Mouse (Mus musculus): ENCODE data around the gene 9530053A07Rik. TPM values are rescaled to one million over a fixed set of nuclear protein-coding genes. Genes with fewer than 3 reads are reported as not detected.
"Not testable (repeated sequence)": the region's sequence is repeated elsewhere in the genome, so short reads cannot be mapped to it uniquely, and the experiment has no call there.

Gene 9530053A07Rik
- total and polyA plus RNA-seq, 3 experiments = not detected

DNA sequence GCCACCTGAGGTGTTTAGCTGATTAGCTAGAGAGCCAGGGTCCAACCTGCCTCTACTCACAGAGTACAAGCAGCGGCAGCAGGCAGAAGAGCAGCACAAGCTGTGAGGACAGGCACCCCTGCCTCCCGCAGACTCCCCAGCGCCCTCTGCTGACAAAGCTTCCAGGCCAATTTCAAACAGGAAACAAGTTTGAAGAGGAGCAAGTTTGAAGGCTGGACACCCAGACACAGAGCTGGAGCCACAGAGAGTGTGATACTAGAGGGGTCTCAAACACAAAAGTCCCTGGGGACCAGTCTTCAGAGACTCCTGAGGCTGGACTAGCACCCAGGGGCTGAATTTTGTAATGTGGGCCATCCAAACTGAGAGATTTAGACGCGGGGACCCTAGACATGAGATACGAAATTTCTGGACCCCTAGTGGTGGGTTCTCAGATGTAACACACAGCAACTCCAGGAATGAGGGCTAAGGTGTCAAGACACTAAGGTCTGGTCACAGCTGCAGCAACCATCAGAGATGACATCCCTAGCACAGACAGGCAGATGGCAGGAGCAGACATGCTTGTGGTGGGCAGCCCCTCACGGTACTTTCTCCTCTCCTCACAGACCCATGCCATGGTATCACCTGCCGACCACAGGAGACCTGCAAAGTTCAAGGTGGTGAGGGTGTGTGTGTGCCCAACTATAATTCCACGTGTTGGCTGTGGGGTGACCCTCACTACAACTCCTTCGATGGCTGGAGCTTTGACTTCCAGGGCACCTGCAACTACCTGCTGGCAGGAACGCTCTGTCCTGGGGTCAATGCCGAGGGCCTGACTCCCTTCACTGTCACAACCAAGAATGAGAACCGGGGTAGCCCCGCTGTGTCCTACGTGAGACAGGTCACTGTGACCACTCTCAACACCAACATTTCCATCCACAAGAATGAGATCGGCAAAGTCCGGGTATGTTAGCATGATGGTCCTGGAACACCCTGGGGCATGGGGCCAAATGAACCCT lies 28.4 kb upstream of the 9530053A07Rik start:
- Histone ChIP-seq H3K36me3 (ENCODE audit: control insufficient read depth in 1 of 2, insufficient read depth in 2 of 2, low read length in 2 of 2) (no peaks in the 10 kb centered on the region), H3K79me2 (ENCODE audit: control insufficient read depth, insufficient read depth, low read length, poor library complexity) (no peaks in the 10 kb centered on the region), H3K4me3 (ENCODE audit: control insufficient read depth in 1 of 2, insufficient read depth in 1 of 2, low read depth in 2 of 2, low read length in 2 of 2) (no peak overlapping the region), H3K9me3 (replicated peaks; ENCODE audit: insufficient read depth, low read length) (no peaks in the 10 kb centered on the region), H3K4me1 (ENCODE audit: control insufficient read depth in 1 of 2, insufficient read depth in 2 of 2, low read length in 2 of 2) (no peaks in the 10 kb centered on the region), H3K27ac (ENCODE audit: control insufficient read depth, low read depth, low read length) (no peak overlapping the region), H3K27me3 (ENCODE audit: control insufficient read depth in 1 of 2, insufficient read depth in 2 of 2, low read length in 2 of 2) (no peaks in the 10 kb centered on the region), H3K9ac (ENCODE audit: control insufficient read depth, low read depth, low read length, poor library complexity, severe bottlenecking) (no peak overlapping the region)
- TF ChIP-seq ELF1 (IDR thresholded peaks at IDR 0.05; ENCODE audit: low read depth, low read length) (no peak), KAT2A (conservative IDR thresholded peaks at IDR 0.05; ENCODE audit: low read depth, low read length) (no peak), CTCF (IDR thresholded peaks at IDR 0.05 in 2 of 3, conservative IDR thresholded peaks at IDR 0.05 in 1 of 3; ENCODE audit: control insufficient read depth in 1 of 3, insufficient read depth in 1 of 3, low read depth in 2 of 3, low read length in 3 of 3, poor library complexity in 1 of 3, severe bottlenecking in 1 of 3) (peak in 2 of 3 experiments; percentile 25 to 35; a peak in 5 of 6 replicates), SMC3 (IDR thresholded peaks at IDR 0.05; ENCODE audit: low read depth, low read length) (0 out of 2 replicates have a peak, but pooled peaks have one; percentile 30), UBTF (IDR thresholded peaks at IDR 0.05; ENCODE audit: borderline replicate concordance, insufficient read depth, low read depth, low read length) (no peak), CHD2 (IDR thresholded peaks at IDR 0.05; ENCODE audit: low read length) (no peak), USF1 (IDR thresholded peaks at IDR 0.05; ENCODE audit: low read depth, low read length) (no peak), CHD1 (IDR thresholded peaks at IDR 0.05; ENCODE audit: low read depth, low read length) (no peak)
- DNase-seq (ENCODE audit: low read depth, low spot score) = no peak

- not testable (repeated sequence) for H3K36me3 ChIP-seq (ENCODE audit: control insufficient read depth in 1 of 2, insufficient read depth in 2 of 2, low read length in 2 of 2); H3K4me3 ChIP-seq (ENCODE audit: control insufficient read depth in 1 of 2, insufficient read depth in 1 of 2, low read depth in 2 of 2, low read length in 2 of 2); H3K9ac ChIP-seq (ENCODE audit: control insufficient read depth, low read depth, low read length, poor library complexity, severe bottlenecking); DNase-seq (ENCODE audit: low read depth, low spot score); H3K4me1 ChIP-seq (ENCODE audit: control insufficient read depth in 1 of 2, insufficient read depth in 2 of 2, low read length in 2 of 2); H3K27me3 ChIP-seq (ENCODE audit: control insufficient read depth in 1 of 2, insufficient read depth in 2 of 2, low read length in 2 of 2); H3K79me2 ChIP-seq (ENCODE audit: control insufficient read depth, insufficient read depth, low read length, poor library complexity); H3K27ac ChIP-seq (ENCODE audit: control insufficient read depth, low read depth, low read length); H3K9me3 ChIP-seq (replicated peaks; ENCODE audit: insufficient read depth, low read length)
Observed at GRCm38 (mm10) chr7:28102936-28103335, 26.3 kb upstream of the 9530053A07Rik start.

DNA sequence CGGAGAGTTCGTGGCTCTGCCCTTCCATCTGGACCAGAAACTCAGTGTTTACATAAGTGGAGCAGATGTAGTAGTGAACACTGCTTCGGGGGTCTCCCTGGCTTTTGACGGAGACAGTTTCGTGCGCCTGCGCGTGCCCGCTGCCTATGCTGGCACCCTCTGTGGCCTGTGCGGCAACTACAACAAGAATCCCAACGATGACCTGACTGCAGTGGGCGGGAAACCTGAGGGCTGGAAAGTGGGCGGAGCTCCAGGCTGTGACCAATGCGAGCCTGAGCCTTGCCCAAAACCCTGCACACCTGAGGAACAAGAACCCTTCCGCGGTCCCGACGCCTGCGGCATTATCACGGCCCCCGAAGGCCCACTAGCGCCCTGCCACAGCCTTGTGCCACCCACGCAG lies 24.6 kb upstream of the 9530053A07Rik start:
- TF ChIP-seq USF2 (IDR thresholded peaks at IDR 0.05; ENCODE audit: borderline replicate concordance in 1 of 2, insufficient read depth in 1 of 2, low read depth in 1 of 2, low read length in 2 of 2) (no peak), UBTF (IDR thresholded peaks at IDR 0.05; ENCODE audit: borderline replicate concordance, insufficient read depth, low read depth, low read length) (no peak), EP300 (IDR thresholded peaks at IDR 0.05; ENCODE audit: low read depth in 1 of 2, low read length in 2 of 2) (no peak), TCF12 (IDR thresholded peaks at IDR 0.05; ENCODE audit: low read depth, low read length) (no peak), CHD2 (IDR thresholded peaks at IDR 0.05; ENCODE audit: low read length) (no peak), BHLHE40 (IDR thresholded peaks at IDR 0.05; ENCODE audit: borderline replicate concordance, low read depth, low read length) (no peak), SIN3A (IDR thresholded peaks at IDR 0.05; ENCODE audit: low read length) (no peak), MAFK (IDR thresholded peaks at IDR 0.05; ENCODE audit: borderline replicate concordance, low read depth, low read length) (no peak), ETS1 (IDR thresholded peaks at IDR 0.05; ENCODE audit: low read depth, low read length) (no peak), E2F4 (IDR thresholded peaks at IDR 0.05; ENCODE audit: borderline replicate concordance, low read depth, low read length) (no peak), KAT2A (conservative IDR thresholded peaks at IDR 0.05; ENCODE audit: low read depth, low read length) (no peak)
- Histone ChIP-seq H3K27ac (ENCODE audit: control insufficient read depth, low read depth, low read length) (no peak overlapping the region), H3K4me3 (ENCODE audit: control insufficient read depth in 1 of 2, insufficient read depth in 1 of 2, low read depth in 2 of 2, low read length in 2 of 2) (no peak overlapping the region), H3K36me3 (ENCODE audit: control insufficient read depth in 1 of 2, insufficient read depth in 2 of 2, low read length in 2 of 2) (no peaks in the 10 kb centered on the region), H3K9me3 (replicated peaks; ENCODE audit: insufficient read depth, low read length) (no peaks in the 10 kb centered on the region), H3K9ac (ENCODE audit: control insufficient read depth, low read depth, low read length, poor library complexity, severe bottlenecking) (no peak overlapping the region), H3K27me3 (ENCODE audit: control insufficient read depth in 1 of 2, insufficient read depth in 2 of 2, low read length in 2 of 2) (no peaks in the 10 kb centered on the region), H3K4me1 (ENCODE audit: control insufficient read depth in 1 of 2, insufficient read depth in 2 of 2, low read length in 2 of 2) (no peaks in the 10 kb centered on the region), H3K79me2 (ENCODE audit: control insufficient read depth, insufficient read depth, low read length, poor library complexity) (no peaks in the 10 kb centered on the region)
- no peak for DNase-seq (ENCODE audit: low read depth, low spot score)

All from MEL (cell line).